Mouse (Mus musculus) brain, embryonic 14.5 days (tissue): ENCODE measurements around the gene Jak2. TPM values are rescaled to one million over a fixed set of nuclear protein-coding genes. Genes with fewer than 3 reads are reported as not detected.

Source experiments
- DNase-seq: peaks from one replicate; pipeline ENCODE4 v3.0.0-alpha.2; 2011; ENCODE audit warnings: low read depth
- CTCF ChIP-seq: fragments of 200-500 bp; IDR thresholded peaks from 2 replicates; pipeline ENCODE4 v1.5.1; 2012; ENCODE audit warnings: inconsistent platforms, mild to moderate bottlenecking, moderate library complexity, borderline replicate concordance; ENCODE audit not compliant: insufficient read depth, insufficient read length; ENCODE audit errors: extremely low read depth
- POLR2A ChIP-seq: fragments of 200-500 bp; IDR thresholded peaks from 2 replicates; pipeline ENCODE4 v1.6.1; 2012; ENCODE audit warnings: mild to moderate bottlenecking, inconsistent platforms, borderline replicate concordance; ENCODE audit not compliant: poor library complexity, insufficient read depth, insufficient read length, severe bottlenecking; ENCODE audit errors: extremely low read depth
- polyA plus RNA-seq: library from polyadenylated mRNA; depleted of rRNA; stranded (reverse); fragments of >200 nt; gene quantifications from 2 replicates; pipeline ENCODE4 v1.2.3, GENCODE M21; 2012

Jak2 gene
- polyA plus RNA-seq, 1 experiment, result 29.5 TPM

DNA sequence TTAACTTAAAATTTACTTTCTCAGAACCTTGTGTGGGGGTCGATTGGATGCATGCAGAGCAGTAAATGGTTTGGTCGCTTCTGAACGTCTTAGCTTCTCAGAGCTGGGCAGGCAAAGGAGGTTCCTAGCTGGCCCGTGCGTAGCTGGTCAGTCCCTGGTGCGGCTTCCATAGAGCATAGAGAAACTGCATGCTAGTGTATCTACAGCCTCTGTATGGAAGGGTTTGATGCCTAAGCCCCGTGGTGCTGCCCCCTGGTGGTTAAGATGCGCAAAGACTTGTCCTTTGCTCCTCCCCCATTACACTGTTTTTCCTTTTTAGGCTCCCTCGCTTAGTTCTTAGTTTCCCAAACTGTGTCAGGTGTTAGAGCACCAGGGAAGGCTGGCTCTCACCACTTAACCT lies 2.1 kb downstream of the Jak2 start:
- DNase-seq, result peak; percentile 94
- peak; percentile 95 for TF ChIP-seq CTCF
- TF ChIP-seq POLR2A, result no peak

- TF ChIP-seq POLR2A (no peak), CTCF (no peak)
- DNase-seq, result peak; percentile 72
Measured at GRCm38 (mm10) chr19:29254671-29255070, 3.0 kb downstream of the Jak2 start.

DNA sequence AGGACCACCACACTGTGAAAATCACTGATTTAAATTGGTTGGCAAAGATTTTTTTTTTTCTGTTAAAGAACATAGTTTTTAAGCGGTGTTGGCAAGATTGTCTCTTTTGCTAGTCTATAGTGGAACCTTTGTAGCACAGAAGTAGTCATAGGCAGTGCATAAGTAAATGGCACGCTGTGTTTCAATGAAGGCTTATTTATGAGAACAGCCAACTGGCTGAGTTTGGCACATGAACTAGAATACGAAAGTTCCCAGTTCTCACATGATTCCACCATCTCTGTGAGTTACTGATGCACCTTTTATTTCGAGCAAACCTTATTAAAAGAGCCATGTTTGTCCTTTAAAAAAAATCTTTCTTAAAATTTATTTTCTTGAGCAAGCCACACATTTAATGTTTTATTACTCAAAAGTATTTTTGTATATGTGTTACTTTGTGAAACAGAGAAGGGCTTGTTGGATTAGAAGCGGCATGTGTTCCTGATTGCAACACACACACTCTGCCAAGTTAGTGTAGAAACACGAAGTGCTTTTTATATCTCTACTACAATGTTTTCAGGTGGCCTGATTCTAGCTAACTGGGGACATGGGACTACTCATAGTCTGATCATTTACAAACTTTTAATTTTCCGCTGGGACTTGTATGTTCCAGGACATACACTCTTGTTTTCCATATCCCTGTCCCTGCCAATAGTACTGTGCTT lies 3.8 kb downstream of the Jak2 start:
- TF ChIP-seq POLR2A (no peak), CTCF (no peak)
- peak; percentile 48 for DNase-seq

- no peak for DNase-seq
- no peak for TF ChIP-seq CTCF
- no peak for TF ChIP-seq POLR2A
Measured at GRCm38 (mm10) chr19:29261638-29262037, 10.0 kb downstream of the Jak2 start.

GRCm38 (mm10) chr19:29263492-29263891 lies 11.9 kb downstream of the Jak2 start:
- no peak for DNase-seq
- TF ChIP-seq POLR2A (no peak), CTCF (no peak)

- peak; percentile 85 for DNase-seq
- TF ChIP-seq POLR2A (no peak), CTCF (no peak)
Measured at GRCm38 (mm10) chr19:29265538-29265937, 13.9 kb downstream of the Jak2 start.

- no peak for DNase-seq
- TF ChIP-seq POLR2A (no peak), CTCF (no peak)
Measured at GRCm38 (mm10) chr19:29267075-29267868, 15.6 kb downstream of the Jak2 start.

DNA sequence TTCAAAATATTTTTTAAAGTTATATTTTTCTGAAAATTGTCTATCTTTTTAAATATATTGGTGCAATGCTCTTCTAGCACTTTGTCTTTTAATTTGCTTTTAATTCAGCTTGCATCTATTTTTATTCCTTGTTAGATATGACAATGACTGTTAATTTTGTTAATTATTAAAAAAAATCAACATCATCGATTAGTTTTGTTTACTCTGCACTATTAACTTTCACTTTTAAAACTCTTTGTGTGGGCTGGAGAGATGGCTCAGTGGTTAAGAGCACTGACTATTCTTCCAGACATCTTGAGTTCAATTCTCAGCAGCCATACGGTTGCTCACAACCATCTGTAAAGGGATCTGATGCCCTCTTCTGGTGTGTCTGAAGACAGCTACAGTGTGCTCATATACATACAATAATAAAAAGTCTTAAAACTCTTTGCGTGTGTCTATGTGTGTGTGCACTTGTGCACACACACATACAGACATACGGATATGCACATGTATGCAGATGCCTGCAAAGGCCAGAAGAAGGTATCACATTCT lies 17.2 kb downstream of the Jak2 start:
- no peak for TF ChIP-seq CTCF
- no peak for TF ChIP-seq POLR2A
- DNase-seq, result no peak

DNA sequence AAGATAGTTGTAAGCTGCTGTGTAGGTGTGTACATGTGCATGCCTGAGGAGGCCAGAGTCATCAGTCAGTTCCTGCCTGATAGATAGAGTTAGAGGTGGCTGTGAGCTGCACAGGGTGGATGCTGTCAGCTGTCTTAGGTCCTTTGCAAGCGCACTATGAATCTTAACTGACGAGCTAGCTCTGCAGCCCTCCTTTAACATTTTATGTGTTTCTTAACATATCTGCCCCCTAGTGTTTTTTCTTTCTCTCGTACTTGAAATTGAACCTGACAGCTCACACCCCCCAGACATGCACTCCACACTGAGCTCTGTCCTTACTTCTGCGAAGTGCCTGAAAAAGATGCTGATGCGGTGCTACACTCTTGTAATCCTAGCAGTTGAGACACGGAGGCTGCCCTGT lies 18.6 kb downstream of the Jak2 start:
- TF ChIP-seq POLR2A (no peak), CTCF (no peak)
- peak; percentile 36 for DNase-seq

DNA sequence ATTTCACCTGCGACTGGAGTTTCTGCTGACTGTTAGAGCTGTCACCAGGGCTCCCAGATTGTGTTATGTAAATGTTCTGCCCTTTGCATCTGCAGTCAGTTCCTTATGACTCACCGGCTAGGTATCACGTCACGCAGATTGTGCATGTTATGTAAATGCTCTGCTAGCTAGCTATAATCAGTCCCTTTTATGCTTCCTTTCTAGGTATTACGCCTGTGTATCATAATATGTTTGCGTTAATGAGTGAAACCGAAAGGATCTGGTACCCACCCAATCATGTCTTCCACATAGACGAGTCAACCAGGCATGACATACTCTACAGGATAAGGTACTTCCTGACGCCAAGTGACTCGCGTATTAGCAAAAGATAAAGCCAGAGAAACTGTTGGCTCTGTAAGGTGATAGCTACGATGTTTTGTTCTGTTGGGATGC lies 19.5 kb downstream of the Jak2 start:
- TF ChIP-seq POLR2A, result no peak
- no peak for TF ChIP-seq CTCF
- DNase-seq, result no peak

DNA sequence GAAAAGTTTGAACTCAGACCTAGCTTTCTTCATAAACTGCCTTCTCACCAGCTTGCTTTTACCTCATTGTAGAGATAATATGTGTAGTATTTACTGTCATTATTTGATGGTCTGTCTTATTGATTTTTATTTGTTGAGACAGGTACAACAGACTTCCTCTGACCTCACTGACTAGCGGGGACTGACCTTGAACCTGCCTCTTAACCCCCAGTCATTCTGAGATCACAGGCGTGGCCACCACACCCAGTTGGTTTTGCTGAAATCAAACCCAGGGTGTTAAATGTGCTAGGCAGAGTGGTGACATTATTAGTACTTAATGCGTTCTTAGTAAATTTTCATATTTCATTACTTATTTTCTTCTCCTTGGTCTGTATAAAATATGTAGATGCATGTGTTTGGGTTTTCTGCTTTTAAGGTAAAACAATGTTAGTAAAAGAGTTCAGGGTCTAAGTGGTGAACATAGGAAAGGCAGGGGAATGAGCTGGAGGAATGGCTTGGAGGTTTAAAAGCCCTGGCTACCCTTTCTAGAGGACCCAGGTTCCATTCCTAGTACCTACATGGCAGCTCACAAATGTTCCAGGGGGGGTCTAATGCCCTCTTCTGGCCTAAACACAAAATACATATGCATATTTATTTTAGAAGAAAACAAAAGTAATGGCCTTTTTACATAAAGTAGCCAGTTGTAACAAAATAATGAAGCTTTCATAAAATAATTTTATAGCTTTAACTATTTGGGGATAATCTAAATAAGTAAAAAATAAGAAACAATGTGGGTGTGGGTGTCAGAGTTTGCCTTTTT lies 20.6 kb downstream of the Jak2 start:
- DNase-seq, result no peak
- no peak for TF ChIP-seq POLR2A
- no peak for TF ChIP-seq CTCF

GRCm38 (mm10) chr19:29276414-29276813 lies 24.8 kb downstream of the Jak2 start:
- no peak for TF ChIP-seq POLR2A
- TF ChIP-seq CTCF, result no peak
- no peak for DNase-seq

DNA sequence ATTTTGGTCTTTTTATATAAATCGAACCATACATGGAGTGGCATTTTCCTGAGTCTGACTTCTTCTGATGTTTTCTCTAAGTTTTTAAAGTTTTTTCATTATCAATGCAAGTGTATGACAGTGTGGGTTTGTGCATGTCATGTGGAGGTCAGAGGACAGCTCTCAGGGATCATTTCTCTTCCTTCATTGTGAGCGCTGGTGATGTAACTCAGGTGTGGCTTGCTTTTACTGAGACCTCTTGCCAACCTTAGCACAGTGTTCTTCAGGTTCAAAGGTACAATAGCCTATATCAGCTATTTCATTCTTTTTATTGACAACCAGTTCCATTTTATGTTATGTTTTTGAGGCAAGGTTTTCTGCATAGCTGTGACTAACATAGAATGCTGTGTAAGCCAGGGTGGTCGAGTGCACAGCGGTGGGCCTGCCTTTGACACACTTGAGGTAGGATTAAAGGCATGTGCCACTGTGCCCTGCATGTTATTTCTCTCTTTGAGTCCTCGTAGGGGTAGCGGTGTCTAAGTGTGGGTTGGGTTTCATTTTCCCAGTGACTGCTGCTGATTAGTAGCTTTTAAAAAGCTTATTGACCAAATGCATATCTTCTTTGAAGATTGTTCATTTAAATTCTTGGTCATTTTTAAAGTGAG lies 27.4 kb downstream of the Jak2 start:
- TF ChIP-seq POLR2A (no peak), CTCF (no peak)
- no peak for DNase-seq

DNA sequence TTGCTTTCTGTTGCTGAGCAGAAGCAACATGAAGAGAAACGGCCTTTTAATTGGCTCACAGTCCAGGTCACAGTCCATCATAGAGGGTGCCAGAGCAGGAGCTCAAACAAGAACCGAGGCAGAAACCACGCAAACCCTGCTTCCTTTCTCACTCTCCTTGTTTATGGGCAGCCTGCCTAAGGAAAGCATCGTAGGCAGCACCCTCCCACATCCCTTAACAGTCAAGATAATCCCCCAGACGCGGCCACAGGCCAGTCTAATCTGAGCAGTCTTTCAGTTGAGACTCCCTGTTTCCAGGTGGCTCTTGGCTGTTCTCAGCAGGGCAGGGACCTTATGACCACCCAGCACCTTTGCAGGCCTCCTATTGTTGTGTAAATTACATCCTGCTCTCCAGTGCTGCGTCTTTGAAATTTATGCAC lies 33.8 kb downstream of the Jak2 start:
- DNase-seq, result peak; percentile 72
- TF ChIP-seq POLR2A, result no peak
- no peak for TF ChIP-seq CTCF
